Mouse (Mus musculus) limb, embryonic 10.5 days (tissue): ENCODE results near the gene Pkn1. TPM values are rescaled to one million over a fixed set of nuclear protein-coding genes. Genes with fewer than 3 reads are reported as not detected.

ENCODE experiments used
- DNase-seq: peaks from one replicate; pipeline ENCODE4 v3.0.0-alpha.2; 2017; ENCODE audit warnings: low spot score
- H3K27ac ChIP-seq: fragments of 300-500 bp; sonication (generic); 2 replicates; pipeline ENCODE4 v1.5.1; 2016; ENCODE audit warnings: mild to moderate bottlenecking
- H3K27me3 ChIP-seq: fragments of 300-500 bp; sonication (generic); 2 replicates; pipeline ENCODE4 v1.6.1; 2016; ENCODE audit warnings: low read depth, mild to moderate bottlenecking; ENCODE audit not compliant: poor library complexity, severe bottlenecking
- H3K36me3 ChIP-seq: fragments of 300-500 bp; sonication (generic); 2 replicates; pipeline ENCODE4 v1.6.1; 2016; ENCODE audit warnings: mild to moderate bottlenecking, moderate library complexity
- H3K4me1 ChIP-seq: fragments of 300-500 bp; sonication (generic); 2 replicates; pipeline ENCODE4 v1.6.1; 2016
- H3K4me3 ChIP-seq: fragments of 300-500 bp; sonication (generic); 2 replicates; pipeline ENCODE4 v1.5.1; 2016; ENCODE audit warnings: mild to moderate bottlenecking, moderate library complexity
- H3K9me3 ChIP-seq: fragments of 300-500 bp; sonication (generic); replicated peaks from 2 replicates; pipeline ENCODE4 v1.6.1; 2016; ENCODE audit warnings: mild to moderate bottlenecking
- WGBS: fragments of 180-500 bp; shearing (Covaris S2); methylation state at CpG from one replicate; pipeline ENCODE4 v1.1.7; 2016; 5-methylcytosine and 5-hydroxymethylcytosine counted together
- polyA plus RNA-seq: library from polyadenylated mRNA; unstranded; fragments of >200 nt; fragmentation: Nextera tagmentation; extraction: Ambion mirVana; gene quantifications from 2 replicates; pipeline ENCODE4 v1.2.1, GENCODE M21; 2016

The Pkn1 gene
- polyA plus RNA-seq, 1 experiment from 2014 or later: 41.4 TPM

DNA sequence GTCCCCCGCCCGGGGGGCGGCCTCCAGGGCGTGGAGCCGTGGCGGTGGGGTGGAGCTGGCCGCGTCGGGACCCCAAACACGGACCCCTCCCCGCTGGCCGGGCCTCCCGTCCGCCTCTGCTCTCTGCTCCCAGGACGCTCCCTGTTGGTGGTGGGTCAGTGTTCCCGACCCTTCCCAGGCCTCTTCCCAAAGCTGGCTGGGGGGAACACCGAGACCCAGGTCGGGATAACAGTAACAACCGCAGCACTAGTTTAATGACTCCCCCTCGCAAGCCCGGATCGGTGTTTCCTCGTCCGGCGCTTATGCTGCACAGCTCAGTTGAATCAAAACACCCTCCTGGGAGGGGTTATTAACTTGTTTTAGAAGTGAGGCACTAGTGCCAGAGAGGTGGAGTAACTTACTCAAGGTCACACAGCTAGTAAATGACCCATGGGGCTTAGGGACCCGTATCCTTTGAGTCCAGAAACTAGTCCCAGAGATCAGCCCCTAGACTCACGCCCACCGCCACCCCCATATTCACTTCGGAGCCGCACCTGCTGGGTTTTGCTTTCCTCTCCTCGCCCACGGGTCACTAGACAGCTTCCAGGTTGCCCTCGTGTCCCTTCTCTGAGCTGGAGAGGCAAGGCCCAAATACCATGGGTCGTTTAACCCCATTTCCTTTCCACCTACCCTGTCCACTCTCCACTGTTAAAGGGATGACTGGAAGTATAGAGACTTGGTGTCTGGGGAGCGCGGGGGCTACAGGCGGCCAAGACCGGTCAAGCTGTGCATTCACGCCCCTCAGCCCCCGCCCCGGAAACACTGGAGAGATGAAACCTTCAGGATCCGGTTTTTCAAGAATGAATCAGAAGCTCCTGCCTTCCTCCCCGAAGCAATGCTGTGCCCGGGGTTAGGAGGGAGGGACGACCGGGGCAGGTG, 46.0 kb downstream of the Pkn1 start:
- Histone ChIP-seq H3K27me3 (no peaks in the 10 kb centered on the region), H3K27ac (peak overlapping the region; percentile 92), H3K4me1 (peaks cover 22% of the 10 kb centered on the region), H3K9me3 (no peaks in the 10 kb centered on the region), H3K36me3 (peaks cover 35% of the 10 kb centered on the region), H3K4me3 (peak overlapping the region; percentile 88)
- 4% methylated on average over 46 of the region's 46 CpGs for WGBS
- DNase-seq: peak; percentile 54

DNA sequence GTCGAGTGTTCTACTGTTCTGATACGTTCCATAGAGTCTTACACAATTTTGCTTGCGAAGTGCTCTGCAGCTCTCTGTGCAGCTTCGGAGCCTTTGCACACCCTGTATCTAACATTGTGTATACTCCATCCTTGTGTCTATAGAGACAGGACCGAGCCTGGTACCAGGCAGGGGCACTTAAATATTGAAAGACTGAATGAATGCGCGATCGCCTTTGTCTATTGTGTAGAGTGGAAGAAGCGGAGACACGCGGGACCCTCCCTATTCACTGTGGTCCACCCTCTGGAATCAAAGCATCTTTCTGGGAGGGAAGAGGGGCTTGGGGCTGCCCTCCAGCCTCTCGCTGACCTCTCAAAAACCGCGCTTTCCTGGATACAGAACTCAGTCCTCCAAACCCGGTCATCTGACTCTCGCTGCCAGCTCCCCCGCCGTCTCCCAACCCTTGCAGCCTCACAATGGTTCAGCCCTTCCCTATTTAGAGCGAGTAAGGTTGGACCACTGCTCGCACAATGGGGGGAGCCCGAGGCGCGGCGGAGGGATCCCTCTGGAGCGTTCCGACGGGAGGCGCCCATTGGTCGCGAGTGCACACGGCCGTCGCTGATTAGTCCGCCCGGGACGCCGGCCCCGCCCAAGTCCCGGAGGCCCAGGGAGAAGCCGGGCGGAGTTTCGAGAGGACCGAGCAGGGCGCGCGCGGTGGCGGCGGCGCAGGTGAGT, 46.8 kb downstream of the Pkn1 start, which contains the start of gene Gipc1:
Gene Gipc1 (plus strand): TSS at position 648 of the 714 bp plus-strand sequence.
- H3K4me1 ChIP-seq: peaks cover 22% of the 10 kb centered on the region
- H3K27me3 ChIP-seq: no peaks in the 10 kb centered on the region
- DNase-seq: peak; percentile 97
- 6% methylated on average over 50 of the region's 50 CpGs for WGBS
- peak within 1 kb of the TSS; percentile 88 for H3K4me3 ChIP-seq
- no peaks in the 10 kb centered on the region for H3K9me3 ChIP-seq
- H3K27ac ChIP-seq: peak within 1 kb of the TSS; percentile 92
- H3K36me3 ChIP-seq: peaks cover 27% of the 10 kb centered on the region

- Histone ChIP-seq H3K4me3 (no peak overlapping the region), H3K27me3 (no peaks in the 10 kb centered on the region), H3K4me1 (peaks cover 16% of the 10 kb centered on the region), H3K9me3 (no peaks in the 10 kb centered on the region), H3K27ac (no peak overlapping the region), H3K36me3 (peaks cover 2% of the 10 kb centered on the region; the same call in 1 of the 2 replicates)
- DNase-seq: no peak
- WGBS: 94% methylated on average over 6 of the region's 6 CpGs
These were observed 49.3 kb downstream of the Pkn1 start for GRCm38 (mm10) chr8:83649699-83650098.

DNA sequence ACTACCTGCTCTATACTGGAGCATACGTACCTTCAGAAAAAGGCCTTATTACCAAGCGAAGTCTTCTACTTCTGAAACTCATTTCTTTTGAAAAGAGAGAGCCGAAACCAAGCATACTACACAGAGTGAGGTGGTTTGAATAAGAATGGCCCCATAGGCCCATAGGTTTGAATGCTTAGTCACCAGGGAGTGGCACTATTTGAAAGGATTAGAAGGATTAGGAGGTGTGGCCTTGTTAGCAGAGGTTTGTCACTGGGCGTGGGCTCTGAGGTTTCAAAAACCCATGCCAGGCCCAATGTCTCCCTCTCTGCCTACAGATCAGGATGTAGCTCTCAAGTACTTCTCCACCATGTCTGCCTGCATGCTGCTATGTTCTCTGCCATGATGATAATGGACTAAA, 50.9 kb downstream of the Pkn1 start:
- no peak for DNase-seq
- peaks cover 6% of the 10 kb centered on the region for H3K4me1 ChIP-seq
- no peaks in the 10 kb centered on the region for H3K27me3 ChIP-seq
- H3K4me3 ChIP-seq: no peak overlapping the region
- WGBS: 96% methylated on average over 4 of the region's 4 CpGs
- no peaks in the 10 kb centered on the region for H3K9me3 ChIP-seq
- H3K36me3 ChIP-seq: no peaks in the 10 kb centered on the region
- no peak overlapping the region for H3K27ac ChIP-seq

GRCm38 (mm10) chr8:83647511-83647910, 51.5 kb downstream of the Pkn1 start:
- Histone ChIP-seq H3K27ac (no peak overlapping the region; the same call in 1 of the 2 replicates), H3K9me3 (no peaks in the 10 kb centered on the region), H3K27me3 (no peaks in the 10 kb centered on the region), H3K4me1 (peaks cover 5% of the 10 kb centered on the region), H3K36me3 (no peaks in the 10 kb centered on the region), H3K4me3 (no peak overlapping the region)
- no peak for DNase-seq
- WGBS: 96% methylated on average over 11 of the region's 11 CpGs

- 81% methylated on average over 5 of the region's 5 CpGs for WGBS
- Histone ChIP-seq H3K9me3 (no peaks in the 10 kb centered on the region), H3K36me3 (no peaks in the 10 kb centered on the region), H3K27me3 (no peaks in the 10 kb centered on the region), H3K27ac (no peak overlapping the region), H3K4me3 (no peak overlapping the region), H3K4me1 (no peaks in the 10 kb centered on the region)
- DNase-seq: no peak
These were observed 59.3 kb downstream of the Pkn1 start for GRCm38 (mm10) chr8:83639649-83640048.

GRCm38 (mm10) chr8:83638856-83639255, 60.1 kb downstream of the Pkn1 start:
- 84% methylated on average over 4 of the region's 4 CpGs for WGBS
- no peaks in the 10 kb centered on the region for H3K27me3 ChIP-seq
- H3K4me1 ChIP-seq: no peaks in the 10 kb centered on the region
- DNase-seq: no peak
- H3K36me3 ChIP-seq: no peaks in the 10 kb centered on the region
- no peak overlapping the region for H3K27ac ChIP-seq
- H3K4me3 ChIP-seq: no peak overlapping the region
- no peaks in the 10 kb centered on the region for H3K9me3 ChIP-seq

DNA sequence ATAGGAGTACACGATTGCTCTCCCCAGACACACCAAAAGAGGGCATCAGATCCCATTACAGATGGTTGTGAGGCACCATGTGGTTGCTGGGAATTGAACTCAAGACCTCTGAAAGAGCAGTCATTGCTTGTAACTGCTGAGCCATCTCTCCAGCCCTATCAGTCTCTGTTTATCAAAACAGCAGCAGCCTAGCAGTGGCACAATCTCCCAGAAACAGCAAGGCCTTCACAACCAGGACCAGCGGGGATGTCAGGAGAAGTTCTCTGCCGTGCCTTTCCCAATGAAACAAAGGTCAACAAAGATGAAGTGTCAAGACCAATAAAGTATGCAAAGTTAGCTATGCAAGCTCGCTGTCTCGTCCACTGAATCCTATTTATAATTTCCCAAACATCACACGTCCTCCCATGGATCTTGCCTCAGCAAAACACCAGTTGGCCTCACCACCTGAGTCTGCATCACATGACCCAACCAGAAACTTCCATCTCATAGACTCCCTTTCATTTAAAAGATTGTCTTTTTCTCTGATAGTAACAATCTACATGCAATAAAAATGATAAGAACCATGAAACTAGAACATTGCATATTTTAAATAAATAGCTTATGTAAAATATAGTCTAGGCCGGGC, 66.8 kb downstream of the Pkn1 start:
- Histone ChIP-seq H3K9me3 (no peaks in the 10 kb centered on the region), H3K4me1 (no peaks in the 10 kb centered on the region), H3K27me3 (no peaks in the 10 kb centered on the region), H3K4me3 (no peak overlapping the region), H3K27ac (no peak overlapping the region), H3K36me3 (no peaks in the 10 kb centered on the region)
- no peak for DNase-seq
- WGBS: 92% methylated on average over 7 of the region's 7 CpGs

- Histone ChIP-seq H3K9me3 (no peaks in the 10 kb centered on the region), H3K27me3 (no peaks in the 10 kb centered on the region), H3K4me3 (no peak overlapping the region), H3K36me3 (no peaks in the 10 kb centered on the region), H3K27ac (no peak overlapping the region), H3K4me1 (peaks cover 10% of the 10 kb centered on the region; the same call in 1 of the 2 replicates)
- DNase-seq: no peak
- WGBS: 93% methylated on average over 6 of the region's 6 CpGs
These were observed 73.2 kb downstream of the Pkn1 start for GRCm38 (mm10) chr8:83625676-83626299.

- 47% methylated on average over 3 of the region's 3 CpGs for WGBS
- Histone ChIP-seq H3K9me3 (no peaks in the 10 kb centered on the region), H3K36me3 (no peaks in the 10 kb centered on the region), H3K4me3 (no peak overlapping the region), H3K27me3 (no peaks in the 10 kb centered on the region), H3K27ac (no peak overlapping the region), H3K4me1 (peaks cover 10% of the 10 kb centered on the region; the same call in 1 of the 2 replicates)
- no peak for DNase-seq
These were observed 74.2 kb downstream of the Pkn1 start for GRCm38 (mm10) chr8:83624739-83625138.

- Histone ChIP-seq H3K4me1 (peaks cover 10% of the 10 kb centered on the region; the same call in 1 of the 2 replicates), H3K4me3 (no peak overlapping the region), H3K9me3 (no peaks in the 10 kb centered on the region), H3K36me3 (no peaks in the 10 kb centered on the region), H3K27me3 (no peaks in the 10 kb centered on the region), H3K27ac (no peak overlapping the region)
- WGBS: 90% methylated on average over 7 of the region's 7 CpGs
- DNase-seq: no peak
These were observed 75.4 kb downstream of the Pkn1 start for GRCm38 (mm10) chr8:83623549-83623948.

DNA sequence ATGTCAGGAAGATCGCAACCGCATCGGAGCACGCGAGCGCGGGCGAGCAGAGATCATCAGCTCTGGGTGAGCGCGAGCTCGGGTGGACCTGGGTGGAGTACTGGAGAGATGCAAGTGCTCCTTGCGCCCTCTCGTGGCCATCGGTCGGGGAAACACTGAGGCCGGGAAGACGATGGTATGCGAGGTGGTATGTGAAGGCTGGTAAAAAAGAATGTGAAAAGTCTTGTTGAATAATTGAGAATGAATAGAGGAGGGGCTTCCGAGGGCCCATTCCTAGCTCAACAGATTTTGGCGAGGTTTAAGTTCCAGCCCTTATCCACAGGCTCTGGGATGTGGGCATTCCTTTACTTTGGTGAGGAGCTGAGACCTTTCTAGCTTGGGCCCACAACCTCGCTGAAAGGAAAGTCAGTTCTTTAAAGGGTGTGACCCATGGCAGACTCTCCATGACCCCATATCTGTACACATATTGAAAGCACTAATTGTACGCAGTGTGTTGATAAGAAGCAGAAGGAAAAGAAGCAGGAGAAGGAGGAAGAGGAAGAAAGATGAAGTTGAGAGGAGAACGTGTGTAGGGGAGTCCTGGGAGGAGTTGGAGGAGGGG, 76.5 kb downstream of the Pkn1 start:
- no peaks in the 10 kb centered on the region for H3K27me3 ChIP-seq
- 13% methylated on average over 23 of the region's 23 CpGs for WGBS
- H3K27ac ChIP-seq: peak overlapping the region; percentile 73; the same call in 1 of the 2 replicates
- H3K36me3 ChIP-seq: no peaks in the 10 kb centered on the region
- DNase-seq: peak; percentile 91
- no peaks in the 10 kb centered on the region for H3K9me3 ChIP-seq
- peaks cover 10% of the 10 kb centered on the region; the same call in 1 of the 2 replicates for H3K4me1 ChIP-seq
- peak overlapping the region; percentile 53 for H3K4me3 ChIP-seq
